Mouse (Mus musculus): ENCODE measurements around the gene Ttc28. TPM values are rescaled to one million over a fixed set of nuclear protein-coding genes. Genes with fewer than 3 reads are reported as not detected.
A peak's percentile ranks its signal among the peaks of the same experiment; 100 is the strongest.

Ttc28 gene
- polyA plus RNA-seq, 1 experiment from 2014 or later = 18.8 TPM

DNA sequence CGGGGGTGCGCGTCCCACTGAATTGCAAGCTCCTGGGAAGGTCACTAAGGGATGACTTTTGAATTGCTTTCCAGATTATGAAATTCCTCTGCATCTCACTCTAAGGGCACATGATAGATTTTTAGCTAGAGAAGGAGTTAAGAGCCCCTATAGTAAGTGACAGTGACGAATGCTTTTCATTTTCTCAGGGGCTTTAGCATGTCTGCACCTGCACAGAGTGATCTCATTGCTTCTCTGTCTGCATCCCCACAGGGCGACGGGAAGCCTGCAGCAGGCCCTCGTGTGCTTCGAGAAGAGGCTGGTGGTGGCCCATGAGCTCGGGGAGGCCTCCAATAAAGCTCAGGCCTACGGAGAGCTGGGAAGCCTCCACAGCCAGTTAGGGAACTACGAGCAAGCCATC lies 345.7 kb downstream of the Ttc28 start:
- H3K27ac ChIP-seq (replicated peaks) = peak overlapping the region; percentile 43
- peaks cover 73% of the 10 kb centered on the region for H3K4me1 ChIP-seq
- H3K4me3 ChIP-seq (replicated peaks) = no peak overlapping the region
- H3K9ac ChIP-seq (replicated peaks) = no peak overlapping the region
- H3K4me2 ChIP-seq = no peak overlapping the region
- peaks cover 29% of the 10 kb centered on the region for H3K36me3 ChIP-seq
- no peaks in the 10 kb centered on the region for H3K9me3 ChIP-seq (replicated peaks)
- no peaks in the 10 kb centered on the region for H3K27me3 ChIP-seq (replicated peaks)
- no peak for ATAC-seq (ENCODE audit: low FRiP score)
- 41% methylated on average over 11 of the region's 11 CpGs for WGBS

DNA sequence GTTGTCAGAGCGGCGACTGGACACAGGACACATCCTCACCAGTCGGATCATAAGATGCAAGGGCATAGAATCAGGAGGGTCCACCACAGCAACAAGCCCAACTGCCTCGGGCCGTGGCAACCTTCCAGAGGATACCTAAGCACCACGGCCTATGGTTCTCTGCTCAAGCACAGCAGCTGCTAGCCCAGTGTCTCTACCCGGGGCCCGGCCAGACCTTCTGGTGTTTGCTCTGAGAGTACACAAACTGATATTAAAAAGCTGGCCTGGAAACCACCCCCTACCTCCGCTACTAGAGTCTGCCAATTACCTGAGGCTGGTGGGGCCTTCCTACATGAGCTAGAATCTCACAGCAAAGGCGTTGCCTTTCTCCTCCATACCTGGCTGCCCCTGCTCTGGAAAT lies 346.9 kb downstream of the Ttc28 start:
- no peaks in the 10 kb centered on the region for H3K27me3 ChIP-seq (replicated peaks)
- ATAC-seq (ENCODE audit: low FRiP score) = no peak
- no peak overlapping the region for H3K4me2 ChIP-seq
- H3K4me1 ChIP-seq = peaks cover 65% of the 10 kb centered on the region
- no peak overlapping the region for H3K4me3 ChIP-seq (replicated peaks)
- WGBS = 72% methylated on average over 10 of the region's 10 CpGs
- no peaks in the 10 kb centered on the region for H3K9me3 ChIP-seq (replicated peaks)
- H3K36me3 ChIP-seq = peaks cover 30% of the 10 kb centered on the region
- no peak overlapping the region for H3K9ac ChIP-seq (replicated peaks)
- H3K27ac ChIP-seq (replicated peaks) = 0 out of 2 replicates have a peak overlapping the region, but pooled peaks have one; percentile 10

DNA sequence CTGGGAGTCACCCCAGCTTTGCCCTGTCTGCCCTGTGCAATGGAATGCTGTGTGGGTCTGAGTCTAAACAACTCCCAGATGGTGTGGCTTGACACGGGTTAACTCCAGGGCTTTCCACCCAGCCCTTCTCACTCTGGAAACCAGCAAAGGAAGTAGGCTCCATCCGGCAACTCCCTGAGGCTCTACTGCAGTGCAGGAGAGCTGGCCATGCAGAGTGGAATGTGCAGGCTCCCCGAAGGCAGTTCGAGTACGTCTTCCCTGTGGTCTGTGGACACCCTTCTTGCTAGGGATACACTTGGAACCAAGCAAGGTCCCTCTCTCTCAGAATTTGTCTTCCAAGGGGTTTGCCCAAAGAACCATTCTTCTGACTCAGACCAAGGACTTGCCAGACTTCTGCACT lies 348.2 kb downstream of the Ttc28 start:
- Histone ChIP-seq H3K36me3 (peaks cover 36% of the 10 kb centered on the region), H3K9me3 (replicated peaks) (no peaks in the 10 kb centered on the region), H3K4me3 (replicated peaks) (no peak overlapping the region), H3K9ac (replicated peaks) (no peak overlapping the region), H3K4me2 (no peak overlapping the region), H3K27ac (replicated peaks) (peak overlapping the region; percentile 62; the same call in 1 of the 2 replicates), H3K4me1 (peaks cover 71% of the 10 kb centered on the region), H3K27me3 (replicated peaks) (no peaks in the 10 kb centered on the region)
- WGBS = 49% methylated on average over 5 of the region's 5 CpGs
- no peak for ATAC-seq (ENCODE audit: low FRiP score)

DNA sequence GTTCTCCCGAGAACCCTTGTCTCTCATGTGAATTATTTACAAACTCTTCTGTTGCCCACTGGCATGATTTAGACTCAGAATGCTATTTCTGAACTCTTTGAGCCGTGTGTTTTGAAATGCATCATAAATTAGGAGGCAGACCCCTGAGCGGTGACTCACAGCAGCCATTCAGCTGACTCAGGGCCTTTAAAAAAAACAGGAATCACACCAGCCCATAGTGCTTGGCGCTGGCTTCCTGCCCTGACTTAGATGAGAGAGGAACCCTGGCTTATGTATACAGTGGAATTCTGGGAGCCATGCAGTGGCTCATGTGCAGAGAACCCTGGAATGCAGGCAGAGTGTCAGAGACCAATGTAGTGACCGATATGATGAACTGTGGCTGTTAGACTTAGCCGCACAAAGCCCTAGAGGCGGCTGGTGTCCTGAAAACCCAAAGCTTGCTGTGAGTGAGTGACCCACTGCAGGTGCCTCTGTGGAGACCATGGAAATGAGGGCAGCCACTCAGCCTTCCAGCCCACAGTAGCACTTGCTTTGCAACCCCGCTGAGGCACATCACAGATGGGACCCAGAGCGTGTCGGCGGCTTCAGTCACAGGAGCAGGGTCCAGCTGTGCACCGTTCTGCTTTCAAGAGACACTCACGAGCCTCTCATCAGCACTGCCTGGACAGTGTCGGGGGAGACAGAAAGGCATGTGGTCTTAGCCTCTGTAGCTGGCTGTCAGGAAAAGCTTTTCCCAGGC lies 348.9 kb downstream of the Ttc28 start:
- peak overlapping the region; percentile 62; the same call in 1 of the 2 replicates for H3K27ac ChIP-seq (replicated peaks)
- H3K27me3 ChIP-seq (replicated peaks) = no peaks in the 10 kb centered on the region
- no peak overlapping the region for H3K4me2 ChIP-seq
- no peaks in the 10 kb centered on the region for H3K9me3 ChIP-seq (replicated peaks)
- WGBS = 10% methylated on average over 14 of the region's 14 CpGs
- ATAC-seq (ENCODE audit: low FRiP score) = no peak
- H3K4me1 ChIP-seq = peaks cover 77% of the 10 kb centered on the region
- H3K9ac ChIP-seq (replicated peaks) = no peak overlapping the region
- no peak overlapping the region for H3K4me3 ChIP-seq (replicated peaks)
- peaks cover 36% of the 10 kb centered on the region for H3K36me3 ChIP-seq

GRCm38 (mm10) chr5:111229041-111229394 lies 349.4 kb downstream of the Ttc28 start:
- Histone ChIP-seq H3K4me3 (replicated peaks) (no peak overlapping the region), H3K9ac (replicated peaks) (0 out of 2 replicates have a peak overlapping the region, but pooled peaks have one; percentile 2), H3K27ac (replicated peaks) (peak overlapping the region; percentile 62; the same call in 1 of the 2 replicates), H3K4me2 (no peak overlapping the region), H3K27me3 (replicated peaks) (no peaks in the 10 kb centered on the region), H3K9me3 (replicated peaks) (no peaks in the 10 kb centered on the region), H3K4me1 (peaks cover 75% of the 10 kb centered on the region), H3K36me3 (peaks cover 31% of the 10 kb centered on the region)
- no peak for ATAC-seq (ENCODE audit: low FRiP score)
- 69% methylated on average over 12 of the region's 12 CpGs for WGBS

- Histone ChIP-seq H3K27ac (replicated peaks) (no peak overlapping the region), H3K4me3 (replicated peaks) (no peak overlapping the region), H3K4me1 (peaks cover 69% of the 10 kb centered on the region), H3K4me2 (no peak overlapping the region), H3K27me3 (replicated peaks) (no peaks in the 10 kb centered on the region), H3K9me3 (replicated peaks) (no peaks in the 10 kb centered on the region), H3K9ac (replicated peaks) (no peak overlapping the region), H3K36me3 (peaks cover 25% of the 10 kb centered on the region)
- no peak for ATAC-seq (ENCODE audit: low FRiP score)
- 56% methylated on average over 3 of the region's 3 CpGs for WGBS
These were observed 350.1 kb downstream of the Ttc28 start for GRCm38 (mm10) chr5:111229671-111230070.

DNA sequence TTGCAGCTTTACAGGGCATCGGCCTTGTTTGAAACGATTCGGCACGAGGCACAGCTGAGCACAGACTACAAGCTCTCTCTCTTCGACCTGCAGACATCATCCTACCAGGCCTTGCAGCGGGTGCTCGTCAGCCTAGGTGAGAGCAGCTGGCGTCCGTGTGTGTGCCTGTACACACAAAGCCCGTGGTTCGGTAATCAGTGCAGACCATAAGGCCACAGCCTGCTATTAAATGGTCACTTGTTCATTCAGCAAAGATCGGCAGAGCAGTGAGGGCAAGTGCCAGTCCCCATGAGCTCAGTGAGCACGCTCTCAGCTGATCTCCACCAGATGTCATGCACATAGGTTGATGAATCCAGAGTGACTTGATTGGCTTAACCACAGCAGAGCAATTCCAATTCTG lies 351.4 kb downstream of the Ttc28 start:
- Histone ChIP-seq H3K4me1 (peaks cover 58% of the 10 kb centered on the region), H3K9ac (replicated peaks) (no peak overlapping the region), H3K4me3 (replicated peaks) (no peak overlapping the region), H3K9me3 (replicated peaks) (no peaks in the 10 kb centered on the region), H3K36me3 (peaks cover 36% of the 10 kb centered on the region), H3K27ac (replicated peaks) (no peak overlapping the region), H3K4me2 (no peak overlapping the region), H3K27me3 (replicated peaks) (no peaks in the 10 kb centered on the region)
- WGBS = 28% methylated on average over 13 of the region's 13 CpGs
- ATAC-seq (ENCODE audit: low FRiP score) = no peak

- Histone ChIP-seq H3K27ac (replicated peaks) (0 out of 2 replicates have a peak overlapping the region, but pooled peaks have one; percentile 45), H3K27me3 (replicated peaks) (no peaks in the 10 kb centered on the region), H3K36me3 (peaks cover 36% of the 10 kb centered on the region), H3K4me2 (no peak overlapping the region), H3K9ac (replicated peaks) (no peak overlapping the region), H3K4me3 (replicated peaks) (no peak overlapping the region), H3K9me3 (replicated peaks) (no peaks in the 10 kb centered on the region), H3K4me1 (peaks cover 55% of the 10 kb centered on the region)
- WGBS = 16% methylated on average over 1 of the region's 1 CpGs
- 0 out of 2 replicates have a peak, but pooled peaks have one; percentile 27 for ATAC-seq (ENCODE audit: low FRiP score)
These were observed 352.2 kb downstream of the Ttc28 start for GRCm38 (mm10) chr5:111231769-111232168.

- no peak for ATAC-seq (ENCODE audit: low FRiP score)
- no peak overlapping the region for H3K9ac ChIP-seq (replicated peaks)
- no peaks in the 10 kb centered on the region for H3K27me3 ChIP-seq (replicated peaks)
- H3K36me3 ChIP-seq = peaks cover 44% of the 10 kb centered on the region
- H3K4me1 ChIP-seq = peaks cover 41% of the 10 kb centered on the region
- H3K27ac ChIP-seq (replicated peaks) = peak overlapping the region; percentile 51; the same call in 1 of the 2 replicates
- no peak overlapping the region for H3K4me2 ChIP-seq
- H3K9me3 ChIP-seq (replicated peaks) = no peaks in the 10 kb centered on the region
- H3K4me3 ChIP-seq (replicated peaks) = no peak overlapping the region
- WGBS = 58% methylated on average over 24 of the region's 24 CpGs
These were observed 353.6 kb downstream of the Ttc28 start for GRCm38 (mm10) chr5:111233022-111233709.

- no peak overlapping the region for H3K27ac ChIP-seq (replicated peaks)
- 78% methylated on average over 12 of the region's 12 CpGs for WGBS
- H3K4me2 ChIP-seq = no peak overlapping the region
- peaks cover 23% of the 10 kb centered on the region for H3K4me1 ChIP-seq
- no peaks in the 10 kb centered on the region for H3K9me3 ChIP-seq (replicated peaks)
- no peak overlapping the region for H3K4me3 ChIP-seq (replicated peaks)
- peaks cover 43% of the 10 kb centered on the region for H3K36me3 ChIP-seq
- no peaks in the 10 kb centered on the region for H3K27me3 ChIP-seq (replicated peaks)
- ATAC-seq (ENCODE audit: low FRiP score) = no peak
- no peak overlapping the region for H3K9ac ChIP-seq (replicated peaks)
These were observed 355.5 kb downstream of the Ttc28 start for GRCm38 (mm10) chr5:111235131-111235530.

DNA sequence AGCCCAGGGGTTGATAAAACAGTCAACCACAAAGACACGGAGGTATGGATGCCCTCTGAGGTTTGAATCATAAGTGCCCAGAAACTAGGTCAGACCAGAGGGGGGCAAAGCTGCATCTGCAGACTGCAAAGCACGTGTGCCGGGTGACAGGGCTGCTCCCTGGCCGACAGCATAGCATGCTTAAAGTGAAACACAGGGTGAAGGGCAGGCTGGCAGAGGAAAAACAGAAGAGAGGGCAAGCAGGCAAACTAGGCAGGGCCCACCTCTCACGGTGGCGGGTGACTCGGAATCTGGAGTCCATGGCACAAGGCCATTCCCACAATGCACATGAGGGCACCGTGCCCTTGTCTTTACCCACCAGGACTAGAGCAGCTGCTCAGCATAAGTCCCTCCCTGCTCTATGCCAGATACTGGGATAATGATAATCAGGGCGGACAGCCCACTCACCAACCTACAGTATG lies 357.6 kb downstream of the Ttc28 start:
- no peak for ATAC-seq (ENCODE audit: low FRiP score)
- peaks cover 44% of the 10 kb centered on the region for H3K36me3 ChIP-seq
- no peak overlapping the region; the same call in 1 of the 2 replicates for H3K27ac ChIP-seq (replicated peaks)

DNA sequence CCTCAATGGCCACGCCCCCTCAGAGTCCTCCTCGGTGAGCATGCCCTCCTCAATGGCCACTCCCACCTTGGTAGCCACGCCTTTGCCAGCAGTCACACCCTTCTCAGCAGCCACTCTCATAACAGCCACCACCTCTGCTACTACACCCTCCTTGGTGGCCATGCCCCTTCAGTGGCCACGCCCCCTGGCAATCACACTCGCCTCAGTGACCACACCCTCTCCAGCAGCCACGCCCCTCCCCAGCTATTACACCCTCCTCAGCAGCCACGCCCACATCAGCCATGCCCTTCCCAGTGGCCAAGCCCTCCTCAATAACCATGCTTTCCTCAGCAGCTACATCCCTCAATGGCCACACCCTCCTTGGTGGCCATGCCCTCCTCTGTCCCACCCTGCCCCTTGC lies 359.6 kb downstream of the Ttc28 start:
- Histone ChIP-seq H3K9ac (replicated peaks) (no peak overlapping the region), H3K36me3 (peaks cover 35% of the 10 kb centered on the region), H3K4me3 (replicated peaks) (no peak overlapping the region), H3K27me3 (replicated peaks) (no peaks in the 10 kb centered on the region), H3K9me3 (replicated peaks) (no peaks in the 10 kb centered on the region), H3K27ac (replicated peaks) (no peak overlapping the region), H3K4me2 (no peak overlapping the region), H3K4me1 (peaks cover 16% of the 10 kb centered on the region)
- ATAC-seq (ENCODE audit: low FRiP score) = no peak
- 45% methylated on average over 7 of the region's 7 CpGs for WGBS

More for the DNA sequence above, 357.6 kb downstream of the Ttc28 start:
- H3K27me3 ChIP-seq (replicated peaks) = no peaks in the 10 kb centered on the region
- no peaks in the 10 kb centered on the region for H3K9me3 ChIP-seq (replicated peaks)
- H3K4me1 ChIP-seq = peaks cover 13% of the 10 kb centered on the region
- H3K4me2 ChIP-seq = no peak overlapping the region
- WGBS = 80% methylated on average over 9 of the region's 9 CpGs
- H3K9ac ChIP-seq (replicated peaks) = no peak overlapping the region
- no peak overlapping the region for H3K4me3 ChIP-seq (replicated peaks)

All from neural tube, embryonic 15.5 days (tissue).